Mouse (Mus musculus) midbrain, embryonic 15.5 days (tissue): ENCODE measurements around the gene Cracr2a. TPM values are rescaled to one million over a fixed set of nuclear protein-coding genes. Genes with fewer than 3 reads are reported as not detected.

Experiments
- ATAC-seq: fragments of 200-750 bp; cut with Nextera tagmentation; replicated peaks from 2 replicates; pipeline ENCODE4 v1.8.0; 2017; ENCODE audit warnings: moderate TSS enrichment
- H3K27ac ChIP-seq: fragments of 300-500 bp; sonication (generic); 2 replicates; pipeline ENCODE4 v1.5.1; 2015; ENCODE audit warnings: mild to moderate bottlenecking, inconsistent platforms
- H3K27me3 ChIP-seq: fragments of 300-500 bp; sonication (generic); replicated peaks from 2 replicates; pipeline ENCODE4 v1.6.1; 2015; ENCODE audit warnings: inconsistent platforms
- H3K36me3 ChIP-seq: fragments of 300-500 bp; sonication (generic); replicated peaks from 2 replicates; pipeline ENCODE4 v1.6.1; 2015; ENCODE audit warnings: inconsistent platforms
- H3K4me1 ChIP-seq: fragments of 300-500 bp; sonication (generic); 2 replicates; pipeline ENCODE4 v1.6.1; 2015; ENCODE audit warnings: inconsistent platforms
- H3K4me2 ChIP-seq: fragments of 300-500 bp; sonication (generic); 2 replicates; pipeline ENCODE4 v1.6.1; 2015; ENCODE audit warnings: inconsistent platforms, mild to moderate bottlenecking, moderate library complexity
- H3K4me3 ChIP-seq: fragments of 300-500 bp; sonication (generic); 2 replicates; pipeline ENCODE4 v1.5.1; 2015; ENCODE audit warnings: mild to moderate bottlenecking, inconsistent platforms
- H3K9ac ChIP-seq: fragments of 300-500 bp; sonication (generic); 2 replicates; pipeline ENCODE4 v1.6.1; 2015; ENCODE audit warnings: mild to moderate bottlenecking, inconsistent platforms
- H3K9me3 ChIP-seq: fragments of 300-500 bp; sonication (generic); 2 replicates; pipeline ENCODE4 v1.6.1; 2016; ENCODE audit warnings: inconsistent platforms
- WGBS: fragments of 180-500 bp; shearing (Covaris S2); methylation state at CpG from one replicate; pipeline ENCODE4 v1.1.7; 2015; ENCODE audit warnings: mixed read lengths; 5-methylcytosine and 5-hydroxymethylcytosine counted together
- polyA plus RNA-seq: library from polyadenylated mRNA; unstranded; fragments of >200 nt; fragmentation: Nextera tagmentation; extraction: Ambion mirVana; gene quantifications from 2 replicates; pipeline ENCODE4 v1.2.1, GENCODE M21; 2015

The Cracr2a gene
- polyA plus RNA-seq, 1 experiment from 2014 or later, result 0.74 TPM

DNA sequence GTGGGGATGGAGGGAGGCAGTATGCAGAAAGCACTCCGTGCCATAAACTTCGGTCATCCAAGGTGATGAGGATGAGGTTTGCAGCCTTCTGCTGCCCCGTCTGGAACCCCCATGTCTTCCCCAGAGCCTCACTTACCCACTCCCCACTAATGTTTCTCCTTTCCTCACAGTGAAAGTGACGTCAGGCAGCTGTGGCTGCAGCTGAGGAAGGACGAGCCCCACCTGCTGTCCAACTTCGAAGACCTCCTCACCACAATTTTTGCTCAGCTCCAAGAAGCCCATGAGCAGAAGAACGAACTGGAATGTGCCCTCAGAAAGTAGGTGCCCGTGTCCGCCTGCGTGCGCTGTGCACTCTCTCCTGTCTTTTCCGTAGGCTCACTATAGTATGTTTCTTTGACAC is 50.1 kb downstream of the Cracr2a start:
- Histone ChIP-seq H3K9me3 (no peaks in the 10 kb centered on the region), H3K27me3 (no peaks in the 10 kb centered on the region), H3K4me3 (no peak overlapping the region), H3K4me2 (no peak overlapping the region), H3K4me1 (peaks cover 11% of the 10 kb centered on the region; the same call in 1 of the 2 replicates), H3K27ac (no peak overlapping the region), H3K36me3 (no peaks in the 10 kb centered on the region), H3K9ac (no peak overlapping the region)
- 88% methylated on average over 12 of the region's 12 CpGs for WGBS
- no peak for ATAC-seq

DNA sequence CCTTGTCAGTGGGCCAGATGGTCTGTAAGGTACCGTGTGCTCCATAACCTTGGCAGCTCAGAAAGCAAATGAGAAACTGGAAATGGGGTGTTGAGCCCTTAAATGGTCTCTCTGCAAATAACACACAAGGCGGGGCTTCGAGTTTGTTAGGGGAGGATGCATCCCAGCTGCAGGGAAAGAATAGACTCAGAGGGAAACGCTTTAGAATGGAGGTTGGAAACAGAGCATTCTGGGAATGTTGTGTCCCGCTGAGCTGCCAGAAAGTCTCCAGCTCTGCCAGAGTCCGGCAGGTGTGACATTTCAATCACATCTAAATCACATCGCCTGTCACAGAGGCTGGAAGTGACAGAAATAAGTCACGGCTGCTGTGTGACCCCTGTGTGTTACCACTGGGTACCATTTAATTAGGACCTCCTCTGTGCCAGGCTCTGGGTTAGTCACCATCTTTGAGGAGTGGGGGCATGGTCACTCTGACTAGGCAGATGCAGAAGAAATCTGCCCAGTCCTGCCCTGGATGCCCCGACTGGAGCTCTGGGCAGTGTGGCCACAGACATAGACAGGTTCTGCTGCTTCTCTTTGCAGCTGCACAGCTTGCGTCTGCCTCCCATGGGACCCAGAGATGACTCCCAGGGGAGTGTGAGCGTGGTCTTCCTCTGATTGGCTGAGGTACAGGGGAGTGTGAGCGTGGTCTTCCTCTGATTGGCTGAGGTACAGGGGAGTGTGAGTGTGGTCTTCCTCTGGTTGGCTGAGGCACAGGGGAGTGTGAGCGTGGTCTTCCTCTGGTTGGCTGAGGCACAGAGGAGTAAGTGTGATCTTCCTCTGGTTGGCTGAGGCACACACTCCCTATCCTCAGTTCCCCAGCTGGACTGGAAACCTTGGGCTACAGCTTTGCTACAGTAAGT is 53.2 kb downstream of the Cracr2a start:
- Histone ChIP-seq H3K4me1 (peaks cover 11% of the 10 kb centered on the region; the same call in 1 of the 2 replicates), H3K9ac (no peak overlapping the region), H3K9me3 (no peaks in the 10 kb centered on the region), H3K4me3 (no peak overlapping the region), H3K36me3 (no peaks in the 10 kb centered on the region), H3K27me3 (no peaks in the 10 kb centered on the region), H3K27ac (peak overlapping the region; percentile 13; the same call in 1 of the 2 replicates), H3K4me2 (0 out of 2 replicates have a peak overlapping the region, but pooled peaks have one; percentile 1)
- WGBS, result 43% methylated on average over 13 of the region's 13 CpGs
- ATAC-seq, result peak; percentile 71

DNA sequence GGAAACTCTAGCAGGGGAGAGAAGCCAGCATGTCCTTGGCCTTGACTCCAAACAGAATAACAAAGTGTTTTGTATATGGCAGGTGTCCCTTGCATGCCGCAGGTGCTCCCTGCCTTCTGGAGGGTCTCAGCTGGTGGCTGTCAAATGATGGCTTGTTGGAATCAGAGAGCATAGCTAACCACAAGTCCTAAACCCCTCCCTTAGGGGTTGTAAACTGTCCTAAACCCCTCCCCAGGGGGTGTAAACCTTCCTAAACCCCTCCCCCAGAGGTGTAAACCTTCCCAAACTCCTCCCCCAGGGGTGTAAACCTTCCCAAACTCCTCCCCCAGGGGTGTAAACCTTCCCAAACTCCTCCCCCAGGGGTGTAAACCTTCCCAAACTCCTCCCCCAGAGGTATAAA is 55.5 kb downstream of the Cracr2a start:
- 78% methylated on average over 1 of the region's 1 CpGs for WGBS

DNA sequence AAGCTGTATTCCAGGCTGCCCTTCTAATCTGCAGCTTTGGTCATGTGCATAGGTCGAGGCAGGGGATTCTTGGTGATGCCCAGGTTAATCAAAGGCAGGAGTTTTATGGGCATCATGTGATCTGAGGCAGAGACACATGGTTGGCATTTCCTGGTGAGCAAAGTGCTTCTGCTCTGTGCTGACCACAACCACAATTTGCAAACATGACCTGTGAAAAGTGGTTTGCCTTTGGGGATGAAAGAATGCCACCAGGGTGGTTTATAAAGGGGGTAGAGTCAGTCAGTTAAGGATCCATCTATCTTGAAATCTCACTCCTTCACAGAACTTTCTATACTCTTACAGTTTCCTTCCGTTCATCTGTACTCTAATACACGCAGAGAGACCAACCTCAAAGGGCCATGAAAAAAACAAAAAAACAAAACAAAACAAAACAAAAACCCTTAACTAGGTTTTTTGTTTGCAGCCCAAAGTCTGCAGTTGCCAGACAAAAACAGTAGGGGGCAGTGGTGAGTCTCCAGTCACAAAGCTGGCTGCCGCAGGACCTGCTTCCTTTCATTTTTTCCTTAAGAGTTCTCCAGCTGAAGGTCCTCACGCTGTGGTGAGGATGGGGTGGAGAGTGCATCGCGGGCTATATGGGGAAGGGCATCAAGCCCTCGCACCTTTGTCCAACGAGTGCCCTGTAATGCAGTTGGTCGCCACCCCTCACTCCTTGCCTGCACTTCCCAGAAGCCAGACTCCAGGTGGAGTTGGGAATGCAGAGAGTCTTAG is 56.3 kb downstream of the Cracr2a start:
- Histone ChIP-seq H3K4me2 (no peak overlapping the region), H3K9ac (no peak overlapping the region), H3K4me1 (peaks cover 11% of the 10 kb centered on the region; the same call in 1 of the 2 replicates), H3K4me3 (no peak overlapping the region), H3K27ac (no peak overlapping the region), H3K36me3 (no peaks in the 10 kb centered on the region), H3K27me3 (no peaks in the 10 kb centered on the region), H3K9me3 (no peaks in the 10 kb centered on the region)
- ATAC-seq, result no peak
- 34% methylated on average over 10 of the region's 10 CpGs for WGBS

More for the DNA sequence above, 55.5 kb downstream of the Cracr2a start:
- H3K4me3 ChIP-seq, result no peak overlapping the region
- no peaks in the 10 kb centered on the region for H3K9me3 ChIP-seq
- no peak overlapping the region for H3K4me2 ChIP-seq
- no peak overlapping the region for H3K27ac ChIP-seq
- no peaks in the 10 kb centered on the region for H3K36me3 ChIP-seq
- ATAC-seq, result no peak
- H3K27me3 ChIP-seq, result no peaks in the 10 kb centered on the region
- no peak overlapping the region for H3K9ac ChIP-seq
- peaks cover 11% of the 10 kb centered on the region; the same call in 1 of the 2 replicates for H3K4me1 ChIP-seq

DNA sequence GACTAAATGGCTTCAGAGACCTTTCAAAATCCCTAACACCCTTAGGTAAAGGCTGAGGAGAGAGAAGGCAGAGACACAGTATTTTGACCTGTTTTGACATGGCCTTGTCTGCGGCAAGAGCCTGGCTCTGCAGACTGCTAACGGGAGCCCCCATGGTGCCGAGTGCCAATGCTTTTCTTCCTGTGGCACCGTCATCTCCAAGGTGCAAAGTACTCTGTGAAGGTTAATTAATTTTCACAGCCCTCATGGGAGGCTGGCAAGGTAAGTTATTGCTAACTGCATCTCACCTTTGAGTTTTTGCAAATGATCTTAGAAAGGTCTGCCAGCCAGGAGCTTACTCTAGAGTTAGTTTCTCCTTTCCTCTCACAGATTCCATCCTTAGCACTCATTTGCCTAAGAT is 57.5 kb downstream of the Cracr2a start:
- peaks cover 11% of the 10 kb centered on the region; the same call in 1 of the 2 replicates for H3K4me1 ChIP-seq
- no peaks in the 10 kb centered on the region for H3K27me3 ChIP-seq
- H3K36me3 ChIP-seq, result no peaks in the 10 kb centered on the region
- H3K27ac ChIP-seq, result no peak overlapping the region
- no peak overlapping the region for H3K4me2 ChIP-seq
- no peak overlapping the region for H3K4me3 ChIP-seq
- H3K9me3 ChIP-seq, result no peaks in the 10 kb centered on the region
- ATAC-seq, result no peak
- no peak overlapping the region for H3K9ac ChIP-seq
- WGBS, result 78% methylated on average over 4 of the region's 4 CpGs

DNA sequence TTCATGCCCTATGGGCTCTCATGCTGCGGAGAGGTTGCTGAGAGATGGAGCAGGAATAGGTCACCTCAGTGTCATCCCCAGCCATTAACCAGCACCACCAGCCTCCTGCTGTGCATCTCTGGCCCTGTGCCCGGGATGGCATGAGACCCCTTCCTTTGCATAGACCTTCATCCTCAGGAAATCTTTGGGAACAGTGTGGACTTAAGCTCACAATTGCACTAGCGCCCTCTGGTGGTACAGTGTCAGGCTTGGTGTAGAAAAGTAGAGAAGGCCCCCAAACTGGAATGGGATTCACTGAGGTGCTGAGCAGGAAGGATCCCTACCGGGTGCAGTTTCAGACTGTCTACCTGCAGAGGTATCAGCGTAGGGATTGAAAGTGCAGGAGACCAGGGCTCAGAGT is 64.0 kb downstream of the Cracr2a start:
- H3K9me3 ChIP-seq, result no peaks in the 10 kb centered on the region
- ATAC-seq, result no peak
- no peak overlapping the region for H3K4me3 ChIP-seq
- no peak overlapping the region for H3K27ac ChIP-seq
- H3K9ac ChIP-seq, result no peak overlapping the region
- H3K27me3 ChIP-seq, result no peaks in the 10 kb centered on the region
- no peaks in the 10 kb centered on the region for H3K36me3 ChIP-seq
- WGBS, result 40% methylated on average over 5 of the region's 5 CpGs
- no peak overlapping the region for H3K4me2 ChIP-seq
- H3K4me1 ChIP-seq, result peaks cover 8% of the 10 kb centered on the region; the same call in 1 of the 2 replicates

DNA sequence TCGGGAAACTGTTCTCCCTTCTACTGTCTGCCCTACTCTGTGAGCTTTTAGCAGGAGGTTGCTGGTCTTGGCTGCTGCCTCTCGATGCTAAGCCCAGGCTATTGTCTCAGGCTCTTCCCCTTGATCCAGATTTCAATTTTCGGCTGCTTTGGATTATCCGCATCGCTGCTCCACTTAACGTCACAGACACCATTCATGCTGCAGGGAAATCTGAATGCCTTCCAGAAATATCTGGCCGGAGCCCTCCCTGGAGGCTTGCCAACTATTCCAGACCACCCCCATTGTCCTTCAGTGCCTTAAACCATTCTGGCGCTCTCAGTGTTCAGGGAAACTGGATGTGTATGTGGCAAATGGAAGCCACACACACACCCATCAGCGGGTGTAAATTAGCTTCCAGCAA is 66.3 kb downstream of the Cracr2a start:
- H3K27ac ChIP-seq, result 0 out of 2 replicates have a peak overlapping the region, but pooled peaks have one; percentile 8
- ATAC-seq, result peak; percentile 46; the same call in 1 of the 2 replicates
- WGBS, result 11% methylated on average over 9 of the region's 9 CpGs
- no peaks in the 10 kb centered on the region for H3K27me3 ChIP-seq
- peaks cover 8% of the 10 kb centered on the region; the same call in 1 of the 2 replicates for H3K4me1 ChIP-seq
- no peak overlapping the region for H3K9ac ChIP-seq
- no peak overlapping the region for H3K4me2 ChIP-seq
- no peaks in the 10 kb centered on the region for H3K36me3 ChIP-seq
- H3K9me3 ChIP-seq, result no peaks in the 10 kb centered on the region
- no peak overlapping the region for H3K4me3 ChIP-seq

DNA sequence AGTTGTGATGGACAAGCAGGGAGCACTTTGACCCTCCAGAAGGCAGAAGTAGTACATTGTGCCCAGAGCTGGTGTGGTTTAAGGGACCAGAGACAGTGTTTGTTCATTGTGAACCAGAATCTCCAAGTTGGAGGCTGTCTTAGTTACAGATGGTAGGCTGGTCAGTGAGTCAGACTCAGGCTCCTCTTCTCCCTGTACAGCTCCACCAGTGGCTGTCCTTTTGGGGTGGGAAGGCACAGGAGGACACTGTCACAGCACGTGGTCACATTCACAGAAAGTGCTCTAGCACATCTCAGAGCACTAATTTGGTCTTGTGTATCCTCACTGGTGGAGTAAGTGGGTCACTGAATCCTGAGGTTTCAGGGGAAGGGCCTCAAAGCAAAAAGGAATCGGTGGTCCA is 68.1 kb downstream of the Cracr2a start:
- no peak overlapping the region for H3K4me2 ChIP-seq

DNA sequence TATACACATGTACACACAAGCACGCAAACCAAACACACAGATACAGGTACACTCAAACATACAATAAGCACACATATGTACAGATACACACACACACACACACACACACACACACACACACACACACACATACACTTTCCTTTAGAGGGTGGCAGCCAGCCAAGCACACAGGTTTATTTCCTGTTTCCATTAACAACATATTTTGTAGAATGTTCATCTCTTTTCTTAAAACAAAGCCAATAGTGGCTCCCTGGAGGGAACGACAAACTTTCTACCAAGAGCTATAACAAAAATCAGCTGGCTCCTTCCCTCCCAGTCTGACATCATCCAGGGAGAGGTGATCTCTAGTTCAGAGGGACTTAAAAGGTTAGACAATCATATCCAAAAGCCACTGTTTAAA is 73.7 kb downstream of the Cracr2a start:
- Histone ChIP-seq H3K4me1 (no peaks in the 10 kb centered on the region), H3K9ac (no peak overlapping the region), H3K27ac (no peak overlapping the region), H3K27me3 (no peaks in the 10 kb centered on the region), H3K36me3 (no peaks in the 10 kb centered on the region), H3K4me3 (no peak overlapping the region), H3K9me3 (no peaks in the 10 kb centered on the region), H3K4me2 (no peak overlapping the region)
- no peak for ATAC-seq
- 84% methylated on average over 2 of the region's 2 CpGs for WGBS

More for the DNA sequence above, 68.1 kb downstream of the Cracr2a start:
- no peak for ATAC-seq
- no peaks in the 10 kb centered on the region for H3K9me3 ChIP-seq
- no peaks in the 10 kb centered on the region for H3K36me3 ChIP-seq
- H3K4me1 ChIP-seq, result peaks cover 8% of the 10 kb centered on the region; the same call in 1 of the 2 replicates
- H3K9ac ChIP-seq, result no peak overlapping the region
- H3K27ac ChIP-seq, result no peak overlapping the region
- H3K27me3 ChIP-seq, result no peaks in the 10 kb centered on the region
- H3K4me3 ChIP-seq, result no peak overlapping the region
- 88% methylated on average over 2 of the region's 2 CpGs for WGBS

DNA sequence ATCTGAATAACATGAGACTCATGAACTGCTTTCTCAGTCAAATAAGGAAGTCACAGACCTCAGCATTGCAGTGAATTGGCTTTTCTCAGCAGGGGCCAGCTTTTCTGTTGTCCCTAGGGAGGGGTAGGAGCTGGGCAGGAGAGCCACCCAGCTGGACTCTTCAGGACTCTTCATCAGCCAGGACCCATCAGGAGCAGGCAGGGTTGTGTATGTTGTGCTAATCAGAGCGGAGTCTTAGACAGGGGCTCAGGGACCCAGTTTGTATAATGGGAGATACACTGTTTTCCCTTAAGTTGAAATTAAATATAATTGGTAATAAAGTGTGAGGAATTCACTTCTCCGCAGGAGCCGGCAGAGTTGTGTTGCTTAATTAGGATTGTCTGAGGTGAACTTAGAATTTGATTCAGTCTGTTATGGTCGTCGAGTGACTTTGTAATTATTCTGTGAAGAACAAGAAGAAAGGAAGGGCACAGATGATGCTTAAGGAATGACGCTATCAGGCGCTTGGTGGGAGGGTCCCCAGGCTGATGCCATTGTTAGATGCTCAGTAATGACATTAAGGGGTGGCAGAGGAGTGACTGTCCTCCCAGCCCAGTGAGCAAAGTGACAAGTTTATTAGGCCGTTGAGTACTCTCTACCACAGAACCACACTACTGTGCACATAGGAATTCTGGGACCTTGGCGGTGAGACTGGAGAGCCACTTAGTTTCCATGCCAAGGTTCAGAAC is 74.5 kb downstream of the Cracr2a start:
- no peaks in the 10 kb centered on the region for H3K9me3 ChIP-seq
- no peak overlapping the region for H3K27ac ChIP-seq
- no peak for ATAC-seq
- no peaks in the 10 kb centered on the region for H3K4me1 ChIP-seq
- H3K9ac ChIP-seq, result no peak overlapping the region
- H3K27me3 ChIP-seq, result no peaks in the 10 kb centered on the region
- H3K4me3 ChIP-seq, result no peak overlapping the region
- WGBS, result 34% methylated on average over 9 of the region's 9 CpGs
- H3K36me3 ChIP-seq, result no peaks in the 10 kb centered on the region
- no peak overlapping the region for H3K4me2 ChIP-seq

DNA sequence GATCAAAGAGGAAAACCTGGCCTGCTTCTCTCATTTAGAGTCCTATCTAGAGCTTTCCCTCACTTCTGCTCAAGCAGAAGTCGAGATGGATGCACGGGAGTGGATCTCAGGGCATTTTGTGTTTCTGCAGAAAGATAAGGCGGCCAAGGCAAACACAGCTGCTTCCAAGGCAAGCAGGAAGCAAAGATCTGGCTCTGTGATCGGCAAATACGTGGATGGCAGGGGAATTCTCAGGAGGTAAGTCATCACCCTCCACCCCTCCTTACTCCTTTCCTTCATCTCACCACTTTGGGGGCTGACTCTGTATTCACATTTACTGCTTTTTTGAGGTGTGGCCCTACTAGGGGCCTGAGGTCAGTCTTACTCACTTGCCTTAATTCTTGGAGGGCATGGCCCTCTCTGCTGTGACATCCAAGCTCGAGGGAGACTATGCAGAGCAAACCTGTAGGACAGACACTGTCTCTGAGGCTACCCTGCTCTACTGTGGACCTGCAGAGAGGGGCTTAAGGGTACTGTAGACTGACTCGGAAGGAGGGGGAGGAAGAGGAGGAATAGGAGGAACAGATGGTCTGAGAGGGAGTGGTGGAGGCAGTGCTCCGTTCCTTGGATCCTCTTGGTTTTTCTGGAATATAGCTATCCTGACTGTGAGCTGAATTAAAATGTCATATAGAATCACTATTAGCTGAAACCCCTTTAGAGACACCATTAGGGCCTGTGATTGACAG is 80.1 kb downstream of the Cracr2a start:
- Histone ChIP-seq H3K4me1 (peaks cover 4% of the 10 kb centered on the region; the same call in 1 of the 2 replicates), H3K27me3 (no peaks in the 10 kb centered on the region), H3K27ac (no peak overlapping the region), H3K4me3 (no peak overlapping the region), H3K4me2 (no peak overlapping the region), H3K36me3 (no peaks in the 10 kb centered on the region), H3K9ac (no peak overlapping the region), H3K9me3 (no peaks in the 10 kb centered on the region)
- ATAC-seq, result no peak
- 73% methylated on average over 8 of the region's 8 CpGs for WGBS
